In the genomic region with DNA sequence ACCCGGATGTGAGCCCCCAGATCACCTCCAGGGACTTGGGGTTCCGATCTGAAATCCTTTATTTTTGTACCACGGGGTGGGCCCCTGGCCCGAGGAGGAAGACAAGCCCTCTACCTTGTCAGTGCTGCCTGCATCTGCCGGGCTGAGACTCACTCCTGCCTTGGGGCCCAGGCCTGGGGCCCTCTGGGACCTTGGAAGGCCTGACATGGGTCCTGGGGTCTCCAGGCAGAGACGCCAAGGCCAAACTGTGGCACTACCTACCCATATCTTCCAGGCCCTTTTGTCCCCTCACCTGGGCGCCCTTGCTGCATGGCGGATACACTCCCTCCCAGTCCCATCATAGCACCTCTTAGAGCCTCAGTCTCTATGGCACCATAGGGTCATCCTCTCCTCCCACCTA, we compare ENCODE assay signal across 23 mouse cellular contexts. TPM values are rescaled to one million over a fixed set of nuclear protein-coding genes. Genes with fewer than 3 reads are reported as not detected.
"Had no signal": no experiment of that assay in that cellular context is flagged by ENCODE, and none has a peak within 500 bp of the region (broad histone marks: within the 10 kb centered on the region; RNA-seq: fewer than 3 reads in every experiment).

No protein-coding gene starts in this region.

- H3K27ac ChIP-seq: limb, embryonic 12.5 days; liver, embryonic 13.5 days; midbrain, embryonic 13.5 days; neural tube, embryonic 12.5 days had no signal

- H3K4me3 ChIP-seq: limb, embryonic 12.5 days; liver, embryonic 13.5 days; midbrain, embryonic 13.5 days; myocyte; neural tube, embryonic 12.5 days had no signal

- H3K9ac ChIP-seq: limb, embryonic 12.5 days; liver, embryonic 13.5 days; liver, postnatal 0 days; midbrain, embryonic 13.5 days; neural tube, embryonic 12.5 days had no signal

- DNase-seq: kidney, adult 18-20 months; kidney, postnatal 4 days; liver; liver, embryonic 13.5 days; liver, postnatal 0 days; lung, postnatal 36 days; retina, postnatal 1 day; right cerebral cortex, postnatal 4 days; spleen, adult 18-20 months; thymus, postnatal 36 days had no signal

- ATAC-seq: liver, postnatal 0 days; midbrain, embryonic 13.5 days had no signal

- H3K9me3 ChIP-seq: limb, embryonic 12.5 days; liver, embryonic 13.5 days; midbrain, embryonic 13.5 days; neural tube, embryonic 12.5 days had no signal

- H3K4me2 ChIP-seq: limb, embryonic 12.5 days; liver, embryonic 13.5 days; midbrain, embryonic 13.5 days had no signal

RNA-seq across cellular contexts. Expression of gene Tmprss6, which starts 29.9 kb away (rescaled TPM):
- total RNA-seq: megakaryocyte progenitor cell, adult 5-6 weeks; midbrain, postnatal 0 days had no signal

RNA-seq across cellular contexts. Expression of gene Tex33, which starts 42.8 kb away (rescaled TPM):
- total RNA-seq: layer of hippocampus, adult 8-10 months; layer of hippocampus, postnatal 25 days; left cerebral cortex, adult 8-10 months; left cerebral cortex, postnatal 25 days; megakaryocyte progenitor cell, adult 5-6 weeks; midbrain, postnatal 0 days had no signal
- polyA plus RNA-seq: kidney, embryonic 14.5 days; limb, embryonic 12.5 days; liver, embryonic 13.5 days; liver, postnatal 0 days; lung, postnatal 0 days; midbrain, embryonic 13.5 days; myocyte; neural tube, embryonic 12.5 days; stomach, embryonic 14.5 days had no signal
